Mouse (Mus musculus): ENCODE data around the gene Ankrd54. TPM values are rescaled to one million over a fixed set of nuclear protein-coding genes. Genes with fewer than 3 reads are reported as not detected.

Gene Ankrd54
- polyA plus RNA-seq, 1 experiment from 2014 or later: 42.6 TPM

- DNase-seq (ENCODE audit: low spot score) (peak; percentile 77), ATAC-seq (replicated peaks; ENCODE audit: low FRiP score, low read depth) (no peak)
- H3K9me3 ChIP-seq (replicated peaks; ENCODE audit: low read length): no peaks in the 10 kb centered on the region
- H3K36me3 ChIP-seq (ENCODE audit: insufficient read depth, low read length): 0 out of 2 replicates have a peak, but pooled peaks cover 2% of the 10 kb centered on the region
- TF ChIP-seq CTCF (IDR thresholded peaks at IDR 0.05; ENCODE audit: low read depth): no peak
- no peak overlapping the region for H3K4me3 ChIP-seq (replicated peaks; ENCODE audit: low read depth, low read length)
- WGBS: 34% methylated on average over 8 of the region's 8 CpGs
- no peak overlapping the region for H3K9ac ChIP-seq (ENCODE audit: low read depth, low read length)
- H3K4me2 ChIP-seq (ENCODE audit: low read length): no peak overlapping the region
- H3K4me1 ChIP-seq (replicated peaks; ENCODE audit: insufficient read depth, low read length): no peaks in the 10 kb centered on the region; the same call in 1 of the 2 replicates
- peak overlapping the region; percentile 28 for H3K27ac ChIP-seq
- no peaks in the 10 kb centered on the region for H3K27me3 ChIP-seq (ENCODE audit: insufficient read depth, low read length)
These were observed 2.5 kb upstream of the Ankrd54 start for GRCm38 (mm10) chr15:79065086-79065770.

DNA sequence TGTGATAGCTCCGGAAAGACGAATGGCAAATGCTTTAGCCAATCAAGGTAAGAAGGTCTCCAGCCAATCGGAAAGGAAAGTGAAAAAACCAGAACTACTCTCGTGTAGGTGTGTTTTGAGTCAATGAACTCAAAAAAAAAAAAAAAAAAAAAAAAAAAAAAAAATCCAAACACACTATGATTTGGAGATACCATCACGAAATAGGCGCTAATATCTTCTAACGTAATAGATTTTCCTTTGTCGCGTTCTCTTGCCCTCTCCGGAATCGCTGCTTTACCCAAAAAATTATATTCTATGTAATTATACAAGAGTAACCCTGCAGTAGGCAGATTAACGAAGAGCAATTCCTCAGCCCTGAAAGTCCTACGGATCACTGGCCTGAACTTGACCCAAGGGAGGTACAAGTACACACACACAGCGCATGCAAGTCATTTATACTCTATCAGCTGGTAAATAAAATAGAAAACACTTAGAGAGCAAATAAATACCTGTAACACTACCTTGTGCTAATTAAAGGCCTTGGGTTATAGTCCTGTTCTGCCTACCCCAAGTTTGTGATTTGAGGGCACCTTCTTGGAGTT lies 557 bp upstream of the Ankrd54 start:
- peaks cover 21% of the 10 kb centered on the region for H3K36me3 ChIP-seq (ENCODE audit: insufficient read depth, low read length)
- H3K27ac ChIP-seq: peak overlapping the region; percentile 43; the same call in 1 of the 2 replicates
- no peaks in the 10 kb centered on the region for H3K9me3 ChIP-seq (replicated peaks; ENCODE audit: low read length)
- no peaks in the 10 kb centered on the region for H3K27me3 ChIP-seq (ENCODE audit: insufficient read depth, low read length)
- DNase-seq (ENCODE audit: low spot score) (no peak), ATAC-seq (replicated peaks; ENCODE audit: low FRiP score, low read depth) (no peak)
- peak overlapping the region; percentile 44 for H3K4me2 ChIP-seq (ENCODE audit: low read length)
- no peaks in the 10 kb centered on the region; the same call in 1 of the 2 replicates for H3K4me1 ChIP-seq (replicated peaks; ENCODE audit: insufficient read depth, low read length)
- no peak overlapping the region; the same call in 1 of the 2 replicates for H3K4me3 ChIP-seq (replicated peaks; ENCODE audit: low read depth, low read length)
- WGBS: 7% methylated on average over 14 of the region's 14 CpGs
- TF ChIP-seq CTCF (IDR thresholded peaks at IDR 0.05; ENCODE audit: low read depth): no peak
- H3K9ac ChIP-seq (ENCODE audit: low read depth, low read length): no peak overlapping the region

DNA sequence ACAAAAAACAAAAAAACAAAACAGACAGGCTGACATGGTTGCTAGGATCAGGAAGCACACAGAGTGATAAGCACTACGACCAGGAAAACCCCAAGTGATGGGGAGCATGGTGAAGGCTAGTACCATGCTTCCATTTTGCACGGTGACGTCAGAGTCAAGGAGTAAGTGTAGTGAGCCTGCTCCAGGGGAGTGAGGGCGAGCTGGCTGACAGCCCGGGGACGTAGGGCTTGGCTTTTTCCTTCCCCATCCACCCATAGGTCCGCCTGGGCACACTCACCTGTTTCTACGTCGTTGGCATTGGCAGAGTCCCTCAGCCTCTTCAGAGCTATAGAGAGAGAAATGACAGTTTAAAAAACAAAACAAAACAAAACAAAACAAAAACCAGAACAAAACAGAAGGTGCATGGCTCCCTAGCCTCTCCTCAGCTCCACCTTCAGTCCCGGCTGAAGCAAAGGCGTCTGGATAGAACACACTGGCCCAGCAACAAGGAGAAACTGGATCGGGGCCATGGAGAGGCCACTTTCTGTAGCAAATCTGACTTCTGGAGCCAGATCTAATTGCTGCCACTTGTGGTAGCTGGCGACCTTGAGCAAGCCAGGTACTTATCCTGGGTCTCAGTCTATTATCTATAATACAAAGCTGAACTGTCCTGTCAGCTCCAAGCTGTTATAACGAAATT lies 1.7 kb downstream of the Ankrd54 start:
- Histone ChIP-seq H3K27ac (no peak overlapping the region), H3K4me2 (ENCODE audit: low read length) (no peak overlapping the region), H3K36me3 (ENCODE audit: insufficient read depth, low read length) (peaks cover 36% of the 10 kb centered on the region), H3K4me1 (replicated peaks; ENCODE audit: insufficient read depth, low read length) (no peaks in the 10 kb centered on the region; the same call in 1 of the 2 replicates), H3K27me3 (ENCODE audit: insufficient read depth, low read length) (no peaks in the 10 kb centered on the region), H3K9me3 (replicated peaks; ENCODE audit: low read length) (no peaks in the 10 kb centered on the region), H3K9ac (ENCODE audit: low read depth, low read length) (no peak overlapping the region), H3K4me3 (replicated peaks; ENCODE audit: low read depth, low read length) (no peak overlapping the region)
- ATAC-seq (replicated peaks; ENCODE audit: low FRiP score, low read depth) (no peak), DNase-seq (ENCODE audit: low spot score) (no peak)
- WGBS: 75% methylated on average over 14 of the region's 14 CpGs
- no peak for TF ChIP-seq CTCF (IDR thresholded peaks at IDR 0.05; ENCODE audit: low read depth)

- Histone ChIP-seq H3K4me1 (replicated peaks; ENCODE audit: insufficient read depth, low read length) (no peaks in the 10 kb centered on the region; the same call in 1 of the 2 replicates), H3K27me3 (ENCODE audit: insufficient read depth, low read length) (no peaks in the 10 kb centered on the region)
These were observed 4.8 kb downstream of the Ankrd54 start for GRCm38 (mm10) chr15:79057850-79058249.

GRCm38 (mm10) chr15:79056601-79057000 lies 6.1 kb downstream of the Ankrd54 start:
- H3K9me3 ChIP-seq (replicated peaks; ENCODE audit: low read length): no peaks in the 10 kb centered on the region
- no peak overlapping the region for H3K4me2 ChIP-seq (ENCODE audit: low read length)
- H3K4me1 ChIP-seq (replicated peaks; ENCODE audit: insufficient read depth, low read length): no peaks in the 10 kb centered on the region
- WGBS: 89% methylated on average over 7 of the region's 7 CpGs
- no peak overlapping the region for H3K27ac ChIP-seq
- H3K36me3 ChIP-seq (ENCODE audit: insufficient read depth, low read length): peaks cover 65% of the 10 kb centered on the region
- no peak for TF ChIP-seq CTCF (IDR thresholded peaks at IDR 0.05; ENCODE audit: low read depth)
- H3K27me3 ChIP-seq (ENCODE audit: insufficient read depth, low read length): no peaks in the 10 kb centered on the region
- ATAC-seq (replicated peaks; ENCODE audit: low FRiP score, low read depth) (no peak), DNase-seq (ENCODE audit: low spot score) (no peak)
- no peak overlapping the region for H3K9ac ChIP-seq (ENCODE audit: low read depth, low read length)
- no peak overlapping the region for H3K4me3 ChIP-seq (replicated peaks; ENCODE audit: low read depth, low read length)

More at GRCm38 (mm10) chr15:79057850-79058249, 4.8 kb downstream of the Ankrd54 start:
- 86% methylated on average over 6 of the region's 6 CpGs for WGBS
- ATAC-seq (replicated peaks; ENCODE audit: low FRiP score, low read depth) (no peak), DNase-seq (ENCODE audit: low spot score) (no peak)
- H3K36me3 ChIP-seq (ENCODE audit: insufficient read depth, low read length): peaks cover 65% of the 10 kb centered on the region
- H3K4me2 ChIP-seq (ENCODE audit: low read length): no peak overlapping the region
- no peak overlapping the region for H3K9ac ChIP-seq (ENCODE audit: low read depth, low read length)
- no peak for TF ChIP-seq CTCF (IDR thresholded peaks at IDR 0.05; ENCODE audit: low read depth)
- no peaks in the 10 kb centered on the region for H3K9me3 ChIP-seq (replicated peaks; ENCODE audit: low read length)
- no peak overlapping the region for H3K4me3 ChIP-seq (replicated peaks; ENCODE audit: low read depth, low read length)
- H3K27ac ChIP-seq: no peak overlapping the region

GRCm38 (mm10) chr15:79052366-79052765 lies 10.3 kb downstream of the Ankrd54 start:
- no peak for ATAC-seq (replicated peaks; ENCODE audit: low FRiP score, low read depth)
- H3K4me1 ChIP-seq (replicated peaks; ENCODE audit: insufficient read depth, low read length): 0 out of 2 replicates have a peak, but pooled peaks cover 3% of the 10 kb centered on the region
- H3K4me2 ChIP-seq (ENCODE audit: low read length): no peak overlapping the region
- DNase-seq (ENCODE audit: low spot score): no peak
- no peaks in the 10 kb centered on the region for H3K27me3 ChIP-seq (ENCODE audit: insufficient read depth, low read length)
- TF ChIP-seq CTCF (IDR thresholded peaks at IDR 0.05; ENCODE audit: low read depth): no peak
- no peak overlapping the region for H3K4me3 ChIP-seq (replicated peaks; ENCODE audit: low read depth, low read length)
- no peak overlapping the region for H3K9ac ChIP-seq (ENCODE audit: low read depth, low read length)
- 85% methylated on average over 2 of the region's 2 CpGs for WGBS
- H3K36me3 ChIP-seq (ENCODE audit: insufficient read depth, low read length): peaks cover 36% of the 10 kb centered on the region
- peak overlapping the region; percentile 87 for H3K27ac ChIP-seq
- no peaks in the 10 kb centered on the region for H3K9me3 ChIP-seq (replicated peaks; ENCODE audit: low read length)

Measured in kidney, postnatal 0 days (tissue).